Mouse (Mus musculus): ENCODE data around the gene Dnah6.

DNA sequence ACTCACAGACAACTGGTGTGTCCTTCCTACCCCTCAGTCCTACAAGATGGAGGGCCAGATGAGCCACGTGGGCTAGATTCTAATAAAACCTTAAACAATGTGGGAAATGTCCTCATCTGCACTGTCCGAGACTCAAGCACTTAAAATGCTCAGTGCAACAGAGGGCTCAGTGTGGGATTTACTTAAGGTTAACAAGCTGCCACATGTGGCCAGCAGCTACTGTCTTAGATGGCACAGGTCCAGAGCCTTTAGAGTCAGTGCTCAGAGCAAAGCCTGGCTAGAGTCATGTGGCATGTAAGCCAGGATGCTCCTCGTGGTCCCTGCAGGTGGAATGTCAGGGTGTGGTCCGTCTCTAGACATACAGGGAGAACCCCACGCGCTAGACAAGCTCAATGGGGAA is 194.6 kb downstream of the Dnah6 start:
- TF ChIP-seq CTCF (IDR thresholded peaks at IDR 0.05) (no peak), EP300 (IDR thresholded peaks at IDR 0.05) (no peak)

All from lung, postnatal 0 days (tissue).